16 mouse cellular contexts compared by ENCODE assay signal in the genomic region with DNA sequence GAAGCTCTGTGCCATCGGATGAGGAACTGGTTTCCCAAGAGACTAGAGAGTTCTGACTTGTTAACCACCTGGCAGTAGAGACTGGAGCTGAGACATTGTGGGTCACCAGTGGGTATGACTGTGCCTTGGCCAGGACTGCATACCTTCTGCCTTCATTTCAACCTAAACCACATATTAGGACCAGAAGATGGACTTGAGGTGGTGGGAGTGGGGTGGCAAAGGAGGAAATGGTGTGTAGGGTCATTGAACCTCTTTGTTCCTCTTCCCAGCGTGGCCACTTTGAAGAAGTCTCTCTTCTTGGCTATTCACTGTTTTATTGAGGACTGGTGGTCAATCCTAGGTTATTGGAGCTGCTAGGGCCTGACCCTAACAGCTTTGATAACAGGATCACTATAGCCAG.
"Had no signal": no experiment of that assay in that cellular context is flagged by ENCODE, and none has a peak within 500 bp of the region (broad histone marks: within the 10 kb centered on the region; RNA-seq: fewer than 3 reads in every experiment).

No protein-coding gene starts in this region.

- H3K4me2 ChIP-seq: kidney, embryonic 15.5 days; limb, embryonic 13.5 days; neural tube, embryonic 12.5 days; stomach, embryonic 15.5 days had no signal

- H3K4me3 ChIP-seq: kidney, embryonic 15.5 days; limb, embryonic 13.5 days; midbrain, embryonic 12.5 days; neural tube, embryonic 12.5 days; stomach, embryonic 15.5 days had no signal

- H3K27me3 ChIP-seq: kidney, embryonic 15.5 days; limb, embryonic 13.5 days; neural tube, embryonic 12.5 days; stomach, embryonic 15.5 days had no signal

- H3K9ac ChIP-seq: kidney, embryonic 15.5 days; liver, embryonic 14.5 days; stomach, embryonic 15.5 days had no signal

- DNase-seq: kidney, adult 2 months; kidney, postnatal 14 days; layer of hippocampus, adult 9-11 months; layer of hippocampus, postnatal 36 days; left cerebral cortex, postnatal 4 days; lung, adult 18-20 months; right cerebral cortex, postnatal 4 days; thymus, adult 2 months; thymus, postnatal 25 days had no signal

- ATAC-seq: intestine, embryonic 16.5 days had no signal

- H3K27ac ChIP-seq: kidney, embryonic 15.5 days; limb, embryonic 13.5 days; liver, embryonic 14.5 days; neural tube, embryonic 12.5 days; stomach, embryonic 15.5 days had no signal

- H3K4me1 ChIP-seq: kidney, embryonic 15.5 days; limb, embryonic 13.5 days; stomach, embryonic 15.5 days had no signal

- H3K36me3 ChIP-seq: kidney, embryonic 15.5 days; limb, embryonic 13.5 days; midbrain, embryonic 12.5 days; neural tube, embryonic 12.5 days; stomach, embryonic 15.5 days had no signal

- H3K9me3 ChIP-seq: kidney, embryonic 15.5 days; limb, embryonic 13.5 days; midbrain, embryonic 12.5 days; neural tube, embryonic 12.5 days; stomach, embryonic 15.5 days had no signal
